Mouse (Mus musculus) spleen, adult 2 months (tissue): ENCODE results near the gene Gadd45g.

ENCODE experiments used
- CTCF ChIP-seq: fragments of 200-500 bp; IDR thresholded peaks from 2 replicates; pipeline ENCODE4 v1.5.1; 2011; ENCODE audit warnings: mild to moderate bottlenecking, inconsistent platforms; ENCODE audit not compliant: insufficient read depth, insufficient read length, insufficient replicate concordance; ENCODE audit errors: extremely low read depth
- POLR2A ChIP-seq: fragments of 200-500 bp; IDR thresholded peaks from 2 replicates; pipeline ENCODE4 v1.6.1; 2011; ENCODE audit warnings: low read depth, low read length, inconsistent platforms

GRCm38 (mm10) chr13:51846868-51847793 is 653 bp downstream of the Gadd45g start:
- TF ChIP-seq POLR2A (no peak), CTCF (no peak)
